Mouse (Mus musculus): ENCODE measurements around the gene Megf8.

The Megf8 gene

DNA sequence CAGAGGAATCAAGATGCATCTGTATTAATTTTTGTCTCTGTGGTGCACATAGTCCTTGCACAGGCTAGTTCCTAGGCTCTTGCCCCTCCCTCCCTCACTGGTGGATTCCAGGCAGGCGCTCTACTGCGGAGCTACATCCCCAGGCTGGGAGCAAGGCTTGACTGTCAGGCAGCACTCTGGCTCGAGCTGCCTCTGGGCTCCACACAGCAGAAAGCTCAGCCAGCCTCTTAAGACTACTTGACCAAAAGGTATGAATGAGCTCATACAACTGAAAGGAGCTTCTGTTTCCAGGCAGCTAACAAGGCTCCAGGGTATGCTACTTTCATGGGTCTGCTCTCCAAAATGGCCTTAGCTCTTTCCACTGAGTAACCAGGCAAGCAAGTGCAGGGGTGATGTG lies 64.3 kb downstream of the Megf8 start:
- DNase-seq (ENCODE audit: low read depth, low spot score) = no peak

DNA sequence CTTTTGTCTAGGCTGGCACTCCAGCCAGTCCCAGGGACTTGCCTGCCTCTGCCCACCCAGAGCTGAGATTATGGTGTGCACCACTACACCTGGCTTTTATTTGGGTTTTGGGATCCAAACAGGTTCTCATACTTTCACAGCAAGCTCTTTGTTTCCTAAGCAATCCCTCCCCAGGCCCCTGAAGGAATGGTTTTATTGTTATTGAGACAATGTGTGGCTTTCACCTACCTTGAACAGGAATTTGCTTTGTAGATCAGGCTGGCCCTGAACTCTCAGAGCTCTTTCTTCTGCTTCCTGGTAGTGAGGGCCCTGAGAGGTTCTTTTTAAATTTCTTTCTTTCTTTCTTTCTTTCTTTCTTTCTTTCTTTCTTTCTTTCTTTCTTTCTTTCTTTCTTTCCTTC lies 65.6 kb downstream of the Megf8 start:
- no peak for DNase-seq (ENCODE audit: low read depth, low spot score)

- DNase-seq (ENCODE audit: low read depth, low spot score) = no peak
Observed at GRCm38 (mm10) chr7:25383385-25383784, 66.4 kb downstream of the Megf8 start.

GRCm38 (mm10) chr7:25383891-25384290 lies 66.9 kb downstream of the Megf8 start:
- no peak for DNase-seq (ENCODE audit: low read depth, low spot score)

DNA sequence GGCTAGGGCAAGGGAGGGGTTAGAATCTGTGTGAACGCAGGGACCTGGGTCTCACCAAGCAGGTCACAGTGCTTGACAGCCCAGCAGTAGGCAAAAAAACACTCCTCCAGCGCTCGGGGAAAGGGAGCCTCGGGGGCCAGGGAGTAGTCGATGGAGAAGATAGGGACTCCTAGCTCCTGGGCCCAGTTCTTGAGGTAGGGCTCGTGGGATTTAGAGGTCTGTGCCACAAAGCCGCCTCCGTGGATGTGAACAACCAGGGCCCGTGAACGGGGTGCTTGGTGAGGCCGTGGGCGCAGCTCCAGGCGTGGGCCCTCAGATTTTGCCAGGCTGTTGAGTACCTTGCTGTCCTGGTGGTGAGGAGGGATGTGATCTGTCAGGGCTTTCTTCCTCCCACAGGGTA lies 67.4 kb downstream of the Megf8 start:
- no peak for DNase-seq (ENCODE audit: low read depth, low spot score)

DNA sequence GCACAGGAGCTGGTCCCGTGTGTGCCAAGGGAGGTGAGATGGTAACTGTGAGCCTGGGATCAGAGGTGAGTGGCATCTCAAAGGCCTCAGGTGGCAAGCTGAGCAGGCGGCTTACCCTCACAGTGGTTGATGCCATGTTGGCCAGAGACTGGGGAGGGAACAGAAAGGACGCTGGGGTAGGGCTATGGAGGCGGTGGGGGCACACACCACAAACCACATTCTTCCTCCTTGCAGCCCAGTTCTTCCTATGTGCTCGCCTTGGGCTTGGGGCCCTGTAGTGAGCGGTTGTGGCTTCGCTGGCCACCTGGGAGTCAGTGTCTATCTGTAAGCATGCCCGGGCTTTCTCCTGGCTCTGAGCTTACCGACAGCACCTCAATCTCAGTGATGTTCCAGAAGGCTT lies 67.9 kb downstream of the Megf8 start:
- DNase-seq (ENCODE audit: low read depth, low spot score) = no peak

- no peak for DNase-seq (ENCODE audit: low read depth, low spot score)
Observed at GRCm38 (mm10) chr7:25385259-25385658, 68.3 kb downstream of the Megf8 start.

- DNase-seq (ENCODE audit: low read depth, low spot score) = peak; percentile 85
Observed at GRCm38 (mm10) chr7:25385850-25386555, 69.0 kb downstream of the Megf8 start.

- no peak for DNase-seq (ENCODE audit: low read depth, low spot score)
Observed at GRCm38 (mm10) chr7:25387811-25388440, 71.0 kb downstream of the Megf8 start.

GRCm38 (mm10) chr7:25388916-25389315 lies 72.0 kb downstream of the Megf8 start:
- no peak for DNase-seq (ENCODE audit: low read depth, low spot score)

GRCm38 (mm10) chr7:25390054-25390770 lies 73.2 kb downstream of the Megf8 start:
- DNase-seq (ENCODE audit: low read depth, low spot score) = peak; percentile 91

DNA sequence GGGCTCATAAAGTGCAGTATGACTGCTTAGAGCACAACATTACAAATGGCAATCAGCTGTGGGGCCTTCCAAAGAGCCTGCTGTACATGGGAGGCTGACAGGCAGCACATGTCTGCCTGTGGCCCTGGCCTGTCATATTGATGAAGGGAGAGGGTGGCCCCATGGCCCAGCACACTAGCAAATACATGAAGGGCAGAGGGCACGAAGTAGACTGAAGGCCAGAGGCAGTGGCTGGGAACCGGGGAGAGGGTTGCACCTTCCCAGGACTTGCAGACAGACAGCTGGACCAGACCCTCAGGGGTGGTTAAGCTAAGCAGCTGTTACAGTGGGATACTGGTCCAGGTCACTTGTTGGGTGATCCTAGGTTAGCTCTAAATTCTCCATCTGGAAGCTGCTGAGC lies 74.0 kb downstream of the Megf8 start:
- no peak for DNase-seq (ENCODE audit: low read depth, low spot score)

GRCm38 (mm10) chr7:25391856-25392453 lies 75.0 kb downstream of the Megf8 start:
- no peak for DNase-seq (ENCODE audit: low read depth, low spot score)

DNA sequence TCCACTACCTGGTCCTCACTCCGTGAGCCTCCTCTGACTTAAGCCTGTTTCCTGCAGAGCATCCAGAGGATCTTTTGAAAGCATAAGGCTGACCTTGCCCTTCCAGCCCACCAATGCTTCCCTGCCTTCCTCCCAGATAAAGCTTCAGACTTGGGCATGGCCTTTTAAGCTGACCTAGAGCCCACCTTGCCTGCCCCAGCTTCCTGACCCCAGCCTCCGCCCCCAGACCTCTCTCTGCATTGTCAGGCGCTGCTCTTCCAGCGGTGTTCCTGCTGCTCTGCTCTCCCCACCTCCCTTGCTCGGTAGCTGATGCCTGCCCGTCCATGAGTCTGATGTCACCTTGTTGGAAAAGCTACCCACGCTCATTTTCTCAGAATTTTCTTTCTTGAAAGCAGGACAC lies 75.9 kb downstream of the Megf8 start:
- no peak for DNase-seq (ENCODE audit: low read depth, low spot score)

- DNase-seq (ENCODE audit: low read depth, low spot score) = no peak
Observed at GRCm38 (mm10) chr7:25393451-25394210, 76.7 kb downstream of the Megf8 start.

DNA sequence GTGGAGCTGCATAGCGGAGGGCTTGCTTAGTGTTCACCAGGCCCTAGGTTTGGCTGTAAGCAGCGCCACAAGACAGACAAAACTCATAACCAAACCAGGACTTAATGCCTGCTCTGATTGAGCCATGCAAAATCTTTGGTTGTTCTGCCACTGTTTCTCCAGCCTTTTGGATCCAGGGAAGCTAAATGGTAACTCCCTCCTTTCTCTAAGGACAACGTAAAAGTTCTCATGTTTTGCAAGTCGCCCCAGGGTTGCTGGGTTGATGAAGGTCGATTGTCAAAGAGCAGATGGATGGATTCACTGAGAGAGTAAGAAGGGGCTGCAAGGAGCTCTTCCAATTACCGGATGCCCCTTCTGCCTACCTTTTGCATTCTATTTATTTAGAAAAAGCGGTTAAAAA lies 77.8 kb downstream of the Megf8 start:
- no peak for DNase-seq (ENCODE audit: low read depth, low spot score)

DNA sequence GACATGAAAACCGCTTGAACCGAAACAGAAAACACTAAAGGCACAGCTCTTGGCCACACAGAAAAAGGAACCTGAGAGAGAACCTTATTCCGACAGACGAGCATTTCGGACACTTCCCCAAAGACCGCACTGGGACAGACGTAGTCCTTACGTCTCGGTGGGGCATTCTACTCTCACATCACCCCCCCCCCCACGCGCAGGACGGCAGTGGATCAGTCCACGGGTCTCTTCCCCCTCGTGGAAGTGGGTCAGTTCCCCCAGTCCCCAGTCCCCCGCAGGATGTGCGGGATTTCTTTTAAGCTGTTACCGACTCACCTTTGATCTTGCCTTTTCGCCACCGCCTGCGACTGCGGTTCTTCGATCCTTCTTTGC lies 78.2 kb downstream of the Megf8 start:
- DNase-seq (ENCODE audit: low read depth, low spot score) = no peak

GRCm38 (mm10) chr7:25395558-25396521 lies 78.9 kb downstream of the Megf8 start:
- DNase-seq (ENCODE audit: low read depth, low spot score) = peak; percentile 95

- DNase-seq (ENCODE audit: low read depth, low spot score) = no peak
Observed at GRCm38 (mm10) chr7:25396621-25397020, 79.7 kb downstream of the Megf8 start.

- DNase-seq (ENCODE audit: low read depth, low spot score) = no peak
Observed at GRCm38 (mm10) chr7:25398610-25399009, 81.6 kb downstream of the Megf8 start, which contains the start of gene Lipe. Gene Lipe (minus strand): TSS chr7:25398710.

Data from skeletal muscle tissue, adult 2 months (tissue).